Mouse (Mus musculus) sigmoid colon, adult 10 weeks (tissue): ENCODE data around the gene Pacrg. TPM values are rescaled to one million over a fixed set of nuclear protein-coding genes. Genes with fewer than 3 reads are reported as not detected.

Source experiments
- polyA plus RNA-seq: library from polyadenylated mRNA; stranded (reverse); fragments of 350-450 nt; fragmentation: Illumina TruSeq; extraction: RNeasy Lipid Tissue Mini Kit (QIAGEN cat#74804); gene quantifications from one replicate; pipeline ENCODE4 v1.2.3, GENCODE M21; 2014; ENCODE audit warnings: low read depth, low replicate concordance

The Pacrg gene
- 0.50 TPM for polyA plus RNA-seq

DNA sequence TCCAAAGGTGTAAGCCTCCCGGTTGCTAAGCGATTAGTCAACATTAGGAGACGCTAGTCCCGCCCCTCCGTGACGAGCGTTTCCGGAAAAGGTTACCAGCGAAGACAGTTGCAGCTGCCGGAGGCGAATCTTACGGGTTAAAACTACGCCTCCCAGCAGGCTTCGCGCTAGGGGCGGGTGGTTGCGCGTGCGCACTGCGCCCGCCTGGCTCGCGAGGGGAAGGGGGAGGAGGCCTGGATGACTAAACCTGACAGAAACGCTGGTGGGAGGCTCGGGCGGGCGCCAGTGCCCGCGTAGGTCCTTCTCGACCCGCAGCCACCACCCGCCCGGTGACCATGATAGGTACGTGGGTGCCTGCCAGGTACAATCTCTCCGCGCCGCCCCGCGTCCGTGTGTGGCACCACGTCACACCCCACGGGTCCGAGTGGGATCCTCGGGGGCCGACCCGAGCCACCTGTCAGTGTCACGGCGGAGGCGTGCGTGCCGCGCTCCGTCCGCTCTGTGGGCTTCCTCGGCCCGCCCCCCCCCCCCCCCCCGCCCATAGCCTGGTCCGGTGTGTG is at the start of gene Pacrg, which contains the start of gene Prkn:
Gene Pacrg, minus strand, starts transcription at position 164 of the 560 bp plus-strand sequence.
Gene Prkn, plus strand, starts transcription at position 237 of the 560 bp plus-strand sequence.

Other genes starting within 250 kb of the Pacrg start
- 0.95 TPM for gene Prkn, start 73 bp upstream of the Pacrg start, polyA plus RNA-seq